Mouse (Mus musculus): ENCODE results near the gene Tead1. TPM values are rescaled to one million over a fixed set of nuclear protein-coding genes. Genes with fewer than 3 reads are reported as not detected.

The Tead1 gene
- total RNA-seq, 1 experiment from 2014 or later: 0.81 TPM

DNA sequence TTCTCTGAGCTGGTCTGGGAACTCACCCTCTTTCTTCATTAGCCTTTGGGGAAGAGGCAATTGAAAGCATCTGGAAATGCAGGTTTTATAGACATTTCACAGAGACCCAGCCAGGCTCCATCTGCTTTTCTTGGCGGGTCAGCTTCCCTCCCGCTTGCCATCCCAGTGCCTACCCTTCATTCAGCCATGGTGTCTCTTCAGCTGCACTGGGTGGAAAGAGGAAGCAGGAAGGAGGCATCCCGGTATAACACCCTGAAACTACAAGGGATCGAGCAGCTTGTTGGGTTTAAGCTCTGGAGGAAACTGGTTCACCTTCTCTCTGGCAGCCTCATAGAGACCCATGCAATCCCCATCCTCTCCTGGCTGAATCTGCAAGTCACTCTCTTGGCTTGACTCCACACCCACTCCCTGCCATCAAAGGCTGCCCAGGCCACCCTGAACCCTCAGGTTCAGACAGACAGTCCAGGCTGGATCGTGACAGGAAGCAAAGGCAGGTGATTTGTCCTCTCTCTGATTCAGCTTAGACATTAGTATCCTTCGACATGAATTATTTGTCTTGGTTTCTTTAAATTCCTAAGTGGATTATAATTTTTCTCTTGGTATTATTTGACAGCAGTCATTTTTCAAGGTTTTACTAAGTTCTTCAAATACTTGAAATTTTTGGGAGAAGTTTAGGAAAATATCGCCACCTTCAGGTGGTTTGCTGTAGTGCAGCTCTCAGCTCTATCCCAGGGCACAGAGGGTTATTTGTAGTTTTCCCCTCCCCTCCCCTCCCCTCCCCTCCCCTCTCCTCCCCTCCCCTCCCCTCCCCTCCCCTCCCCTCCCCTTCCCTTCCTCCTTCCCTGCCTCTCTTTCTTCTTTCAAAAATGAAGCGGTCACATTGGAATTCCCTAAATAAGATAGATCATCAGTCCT lies 189.7 kb downstream of the Tead1 start:
- ATAC-seq (ENCODE audit: extremely low read depth, insufficient number of reproducible peaks, low FRiP score, poor library complexity, severe bottlenecking): no peak

DNA sequence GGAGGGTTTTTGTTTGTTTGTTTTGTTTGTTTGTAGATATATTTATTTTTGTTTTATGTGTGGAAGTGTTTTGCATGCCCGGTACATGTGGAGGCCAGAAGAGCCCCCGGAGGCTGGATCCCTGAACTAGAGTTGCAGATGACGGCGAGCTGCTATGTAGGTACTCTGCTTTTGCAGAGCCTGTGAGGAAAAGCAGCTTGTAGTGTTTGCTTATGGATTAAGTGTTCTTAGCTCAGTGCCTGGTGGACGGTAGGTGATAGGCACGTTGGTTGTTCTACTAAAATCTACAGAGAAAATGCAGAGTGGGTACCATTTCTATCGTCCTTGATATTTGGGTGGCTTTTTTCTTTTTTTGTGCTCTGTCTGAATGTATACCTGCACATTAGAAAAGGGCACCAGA lies 192.6 kb downstream of the Tead1 start:
- ATAC-seq (ENCODE audit: extremely low read depth, insufficient number of reproducible peaks, low FRiP score, poor library complexity, severe bottlenecking): no peak

DNA sequence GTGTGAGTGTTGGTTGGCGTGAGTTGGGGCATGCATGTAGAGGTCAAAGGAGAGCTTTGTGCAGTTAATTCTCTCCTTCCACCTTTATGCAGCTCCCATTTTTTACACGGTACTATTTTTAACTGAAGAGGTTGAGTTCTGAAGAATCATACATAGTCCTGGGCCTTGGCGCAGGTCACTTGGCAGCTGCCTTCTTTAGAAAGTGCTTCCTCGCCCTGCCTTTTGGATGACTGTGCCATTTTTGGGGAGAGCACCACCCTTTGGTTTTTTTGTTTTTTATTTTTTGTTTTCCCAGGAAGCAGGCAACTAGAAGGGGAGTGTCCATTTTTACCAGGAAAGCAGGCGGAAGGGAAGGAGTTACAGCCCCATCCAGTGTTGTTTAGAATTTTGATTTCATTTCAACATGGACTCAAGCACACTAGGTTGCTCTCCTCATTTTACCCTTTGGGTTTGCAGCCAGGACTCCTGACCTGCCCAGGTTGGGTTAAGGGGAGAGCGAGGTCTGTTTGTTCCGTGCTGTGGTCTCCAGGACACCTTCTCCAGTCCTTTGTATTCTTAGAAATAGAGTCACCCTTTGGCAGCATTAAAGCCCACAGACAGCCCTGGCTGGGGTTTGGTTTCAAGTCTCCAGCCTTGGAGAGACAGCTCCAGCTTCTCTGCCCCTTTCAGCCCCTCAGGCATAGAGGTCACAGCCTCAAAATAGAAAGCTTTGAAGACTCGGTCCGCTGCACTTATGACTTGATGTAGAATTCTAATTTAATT lies 193.5 kb downstream of the Tead1 start:
- no peak for ATAC-seq (ENCODE audit: extremely low read depth, insufficient number of reproducible peaks, low FRiP score, poor library complexity, severe bottlenecking)

DNA sequence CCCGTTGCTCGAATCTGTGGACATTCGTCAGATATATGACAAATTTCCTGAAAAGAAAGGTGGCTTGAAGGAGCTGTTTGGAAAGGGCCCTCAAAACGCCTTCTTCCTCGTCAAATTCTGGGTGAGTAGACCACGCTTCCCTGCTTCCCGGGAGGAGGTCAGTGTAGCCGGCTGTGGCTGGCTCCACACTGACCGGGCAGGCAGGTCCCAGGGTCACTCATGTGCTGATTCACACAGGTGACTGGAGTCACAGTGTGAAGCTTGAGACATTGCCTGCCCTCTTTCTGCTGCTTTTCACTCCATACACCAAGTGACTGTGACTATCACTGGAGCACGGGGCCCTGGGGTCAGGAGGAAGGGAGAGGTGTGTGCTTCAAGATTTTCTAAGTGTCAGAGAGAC lies 197.0 kb downstream of the Tead1 start:
- ATAC-seq (ENCODE audit: extremely low read depth, insufficient number of reproducible peaks, low FRiP score, poor library complexity, severe bottlenecking): no peak

DNA sequence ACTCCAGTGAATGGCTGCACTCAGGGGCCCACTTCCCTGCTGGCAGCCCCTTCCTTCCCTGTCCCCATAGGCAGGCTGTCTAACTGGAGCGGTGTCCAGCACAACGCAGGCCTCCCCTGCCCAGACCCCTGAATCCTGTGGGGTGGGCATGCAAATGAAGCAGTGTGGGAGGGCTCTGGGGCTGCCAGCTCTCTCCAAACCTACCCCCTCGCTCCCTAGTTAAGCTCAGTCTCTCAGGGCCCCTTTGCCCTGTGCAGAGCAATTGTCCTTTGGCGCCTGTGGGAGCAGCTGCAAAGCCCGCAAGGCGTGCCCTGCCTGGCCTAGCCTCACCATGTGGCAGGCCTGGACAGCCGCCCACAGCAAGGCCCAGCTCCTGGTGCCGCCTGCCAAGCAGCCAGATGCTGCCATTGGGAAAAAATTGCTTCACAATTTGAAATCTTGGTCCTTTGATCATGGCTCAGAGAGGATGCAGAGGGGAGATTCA lies 204.7 kb downstream of the Tead1 start:
- ATAC-seq (ENCODE audit: extremely low read depth, insufficient number of reproducible peaks, low FRiP score, poor library complexity, severe bottlenecking): no peak

DNA sequence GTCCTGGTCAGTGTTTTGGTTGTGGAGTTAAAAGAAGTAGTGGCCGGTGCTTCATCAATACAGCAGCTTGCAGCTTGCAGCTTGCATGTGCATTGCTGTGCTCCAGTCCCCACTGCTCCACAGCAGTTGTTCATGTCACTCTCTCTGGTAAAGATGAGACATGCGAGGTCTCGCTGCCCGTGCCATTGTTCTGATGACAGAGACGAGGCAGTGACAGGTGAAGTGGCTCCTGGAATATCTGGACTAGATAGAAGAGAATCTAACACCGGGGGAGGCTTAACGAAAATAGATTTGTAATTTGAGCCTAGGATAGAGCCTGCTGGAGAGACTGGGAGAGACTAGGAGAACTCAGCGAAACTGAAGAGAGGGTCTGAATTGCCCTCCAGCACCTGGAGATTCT lies 206.4 kb downstream of the Tead1 start:
- no peak for ATAC-seq (ENCODE audit: extremely low read depth, insufficient number of reproducible peaks, low FRiP score, poor library complexity, severe bottlenecking)

DNA sequence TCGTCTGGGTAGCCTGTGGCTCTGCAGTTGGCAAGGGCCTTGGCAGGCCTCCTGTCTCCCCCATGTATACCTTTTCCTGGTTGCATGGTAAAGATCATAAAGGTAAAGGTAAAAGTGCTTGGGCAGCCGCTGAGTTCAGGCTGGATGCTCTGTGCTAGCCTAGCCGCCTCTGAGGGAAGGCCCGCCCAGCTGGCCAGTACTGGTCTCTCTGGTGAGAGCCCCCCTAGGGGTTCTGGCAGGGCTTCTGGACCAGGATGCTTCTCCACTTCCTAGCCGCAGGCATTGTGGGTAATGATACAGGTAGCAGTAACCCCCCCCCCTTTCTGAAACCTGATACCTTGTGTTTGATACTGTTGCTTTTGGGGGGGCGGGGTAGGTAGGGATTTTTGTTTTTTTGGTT lies 212.8 kb downstream of the Tead1 start:
- no peak for ATAC-seq (ENCODE audit: extremely low read depth, insufficient number of reproducible peaks, low FRiP score, poor library complexity, severe bottlenecking)

DNA sequence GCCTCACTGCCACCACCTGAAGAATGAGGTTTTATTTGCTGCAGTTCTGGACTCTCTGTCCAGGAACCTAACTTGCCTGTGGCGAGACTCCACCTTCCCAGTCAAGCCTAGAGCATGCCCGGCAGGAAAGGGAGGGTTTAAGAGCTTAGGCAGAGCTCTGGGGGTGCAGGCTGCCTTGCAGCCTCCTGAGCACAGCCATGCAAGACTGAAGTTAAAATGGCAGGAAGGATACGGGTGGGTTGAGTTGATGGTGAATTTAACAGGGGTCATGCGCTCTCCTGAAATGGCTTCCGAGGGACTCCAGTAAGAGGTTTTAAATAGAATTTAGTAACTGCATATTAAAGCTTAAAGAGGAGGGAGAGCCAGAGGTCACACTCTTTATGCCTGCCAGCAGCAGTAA lies 213.5 kb downstream of the Tead1 start:
- ATAC-seq (ENCODE audit: extremely low read depth, insufficient number of reproducible peaks, low FRiP score, poor library complexity, severe bottlenecking): no peak

DNA sequence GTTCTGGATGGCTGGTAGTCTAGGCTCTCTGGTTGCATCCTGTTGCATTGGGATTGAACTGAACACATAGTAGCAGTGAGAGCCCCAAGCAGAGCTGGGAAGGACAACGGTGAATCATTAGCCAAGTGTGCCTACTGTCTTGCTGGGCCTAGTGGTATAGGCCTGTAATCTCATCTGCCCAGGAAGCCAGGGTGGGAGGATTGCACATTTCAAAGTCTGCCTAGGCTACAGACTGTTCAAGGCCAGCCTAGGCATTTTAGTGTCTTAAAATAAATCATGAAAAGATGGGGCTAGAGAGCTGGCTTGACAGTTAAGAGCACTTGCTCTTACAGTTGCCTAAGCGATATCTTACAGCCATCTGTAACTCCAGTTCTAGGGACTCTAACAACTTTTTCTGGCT lies 217.2 kb downstream of the Tead1 start:
- no peak for ATAC-seq (ENCODE audit: extremely low read depth, insufficient number of reproducible peaks, low FRiP score, poor library complexity, severe bottlenecking)

DNA sequence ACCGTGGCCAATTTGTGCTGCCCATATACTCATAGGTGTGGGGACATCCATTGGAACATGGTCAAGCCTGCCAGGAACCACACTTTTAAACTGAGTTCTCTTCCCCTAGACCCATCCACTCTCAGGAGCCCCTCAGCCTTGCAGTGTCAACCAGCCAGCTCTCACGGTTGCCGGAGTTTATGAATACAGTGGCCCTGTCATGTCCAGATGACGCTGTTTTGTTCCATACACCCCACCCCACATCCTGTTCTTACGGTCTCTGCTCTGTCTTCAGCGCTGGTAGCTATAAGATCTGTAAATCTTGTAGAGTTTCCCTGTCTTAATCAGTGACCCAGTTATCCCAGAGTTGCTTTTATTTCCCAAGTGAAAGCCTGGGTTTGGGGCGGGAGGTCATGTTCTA lies 222.6 kb downstream of the Tead1 start:
- ATAC-seq (ENCODE audit: extremely low read depth, insufficient number of reproducible peaks, low FRiP score, poor library complexity, severe bottlenecking): no peak

DNA sequence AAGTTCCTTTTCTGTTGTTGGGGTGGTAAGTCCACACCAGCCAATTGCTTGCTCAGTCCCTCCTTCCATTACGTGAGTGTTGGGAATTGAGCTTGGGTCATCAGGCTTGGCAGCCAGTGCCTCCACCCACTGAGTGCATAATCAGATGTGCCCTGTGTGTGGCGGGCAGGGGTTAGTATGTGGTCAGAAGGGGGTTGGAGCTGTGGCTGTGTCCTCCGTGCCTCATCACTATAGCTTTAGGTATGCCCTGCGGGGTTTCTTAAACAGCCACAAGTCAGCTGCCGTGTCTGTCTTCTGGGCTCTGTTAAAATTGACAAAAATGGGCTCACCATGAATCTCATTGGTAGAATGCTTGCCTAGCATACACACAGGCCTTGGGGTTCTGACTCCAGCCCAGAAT lies 227.7 kb downstream of the Tead1 start:
- ATAC-seq (ENCODE audit: extremely low read depth, insufficient number of reproducible peaks, low FRiP score, poor library complexity, severe bottlenecking): no peak

DNA sequence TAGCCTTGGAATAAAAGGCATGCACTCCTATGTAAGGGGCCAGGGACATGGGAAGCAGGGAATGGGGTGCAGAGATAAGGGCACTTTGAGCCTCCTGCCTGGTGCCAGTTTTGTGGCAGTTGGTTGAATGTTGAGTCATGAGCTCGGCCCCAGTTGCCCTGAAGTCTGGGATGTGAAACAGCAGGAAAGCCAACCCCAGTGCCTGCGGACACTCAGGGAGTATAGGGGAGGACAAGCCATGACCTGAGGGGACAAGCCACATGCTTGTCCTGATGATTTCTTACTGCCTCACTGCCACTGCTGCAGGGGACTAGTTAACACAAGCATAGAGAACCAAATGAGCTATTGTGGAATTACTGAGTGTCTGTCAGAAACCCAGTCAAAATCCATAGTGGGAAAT lies 228.3 kb downstream of the Tead1 start:
- ATAC-seq (ENCODE audit: extremely low read depth, insufficient number of reproducible peaks, low FRiP score, poor library complexity, severe bottlenecking): no peak

DNA sequence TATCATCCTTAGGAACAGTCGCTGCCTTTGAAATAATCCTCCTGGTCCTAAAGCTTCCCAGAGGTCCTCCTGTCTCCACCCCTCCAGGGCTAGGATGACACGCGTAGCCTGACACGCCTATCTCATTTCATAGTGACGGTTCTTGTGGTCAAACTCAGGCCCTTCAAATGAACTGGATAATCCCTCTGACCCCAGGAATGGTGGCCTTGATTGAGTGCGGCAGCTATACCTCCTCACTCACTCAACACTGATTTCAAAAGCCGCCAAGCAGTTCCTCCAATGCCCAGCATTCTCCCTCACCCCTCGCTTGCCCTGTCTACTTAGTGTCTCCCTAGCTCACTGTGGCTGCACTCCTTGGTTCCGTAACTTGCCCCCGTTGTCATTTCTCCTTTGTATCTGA lies 230.0 kb downstream of the Tead1 start:
- no peak for ATAC-seq (ENCODE audit: extremely low read depth, insufficient number of reproducible peaks, low FRiP score, poor library complexity, severe bottlenecking)

DNA sequence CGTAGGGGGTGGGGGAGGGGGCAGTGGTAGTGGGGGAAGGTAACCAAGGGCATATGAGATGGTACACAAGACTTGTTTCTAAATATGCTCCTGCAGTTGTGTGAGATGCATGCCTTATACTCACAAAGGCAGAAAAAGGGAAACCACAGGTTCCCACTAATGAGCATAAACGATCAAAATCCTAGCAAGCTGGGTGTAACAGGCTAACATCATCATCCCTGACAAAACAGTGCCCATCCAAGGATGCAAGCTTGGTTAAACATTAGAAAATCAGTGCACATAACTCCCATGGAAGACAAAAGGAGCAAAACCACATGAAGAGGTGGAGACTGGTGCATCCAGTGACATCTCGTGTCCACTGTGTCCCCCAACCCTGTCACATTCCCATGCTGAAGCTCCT lies 233.9 kb downstream of the Tead1 start:
- ATAC-seq (ENCODE audit: extremely low read depth, insufficient number of reproducible peaks, low FRiP score, poor library complexity, severe bottlenecking): no peak

DNA sequence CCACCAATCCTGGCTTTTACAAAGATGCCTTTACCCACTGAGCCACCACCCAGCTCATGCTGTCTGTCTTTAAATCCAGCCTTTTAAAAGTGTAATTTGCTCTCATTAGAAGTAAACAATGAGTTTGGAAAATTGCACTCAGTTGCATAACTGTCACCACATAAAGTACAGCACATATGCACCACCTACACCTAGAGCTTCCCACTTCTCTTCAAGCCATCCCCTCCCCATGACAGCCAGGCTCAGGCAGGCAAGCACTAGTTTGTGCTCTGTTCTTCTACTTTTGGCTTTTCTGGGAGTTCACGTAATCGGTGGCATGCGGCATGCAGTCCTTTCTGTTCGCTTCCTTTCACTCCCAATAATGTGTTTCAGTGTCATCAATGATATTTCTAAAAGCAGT lies 236.5 kb downstream of the Tead1 start:
- ATAC-seq (ENCODE audit: extremely low read depth, insufficient number of reproducible peaks, low FRiP score, poor library complexity, severe bottlenecking): no peak

DNA sequence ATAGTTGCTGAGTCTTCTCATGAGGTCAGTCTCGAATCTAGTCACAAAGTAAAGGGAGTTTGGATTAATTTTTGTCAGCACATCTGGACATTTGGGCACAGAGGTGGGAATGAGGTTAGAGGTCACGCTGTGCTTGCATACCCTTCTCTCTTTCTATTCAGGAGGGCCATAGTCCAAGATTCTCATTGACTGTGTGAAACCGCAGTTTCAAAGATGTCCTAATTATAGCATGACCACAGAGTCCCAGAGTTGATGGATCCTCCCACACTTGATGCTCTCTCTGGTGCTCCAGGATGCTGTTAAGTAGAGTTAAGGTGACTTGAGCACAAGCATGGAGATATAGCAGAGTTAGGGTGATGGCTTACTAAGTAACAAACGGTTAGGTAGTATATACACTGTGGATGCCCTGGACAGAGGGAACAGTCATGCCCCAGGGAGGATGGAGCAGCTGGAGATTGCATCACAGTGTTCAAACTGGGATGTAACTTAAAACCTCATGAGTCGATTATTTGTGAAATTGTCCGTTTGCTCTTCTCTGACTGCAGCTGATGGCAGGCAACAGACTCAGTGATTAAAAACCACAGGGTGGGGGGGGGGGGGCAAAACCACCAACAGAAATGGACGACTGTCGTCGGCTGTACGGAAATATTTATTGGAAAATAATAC lies 238.6 kb downstream of the Tead1 start:
- no peak for ATAC-seq (ENCODE audit: extremely low read depth, insufficient number of reproducible peaks, low FRiP score, poor library complexity, severe bottlenecking)

DNA sequence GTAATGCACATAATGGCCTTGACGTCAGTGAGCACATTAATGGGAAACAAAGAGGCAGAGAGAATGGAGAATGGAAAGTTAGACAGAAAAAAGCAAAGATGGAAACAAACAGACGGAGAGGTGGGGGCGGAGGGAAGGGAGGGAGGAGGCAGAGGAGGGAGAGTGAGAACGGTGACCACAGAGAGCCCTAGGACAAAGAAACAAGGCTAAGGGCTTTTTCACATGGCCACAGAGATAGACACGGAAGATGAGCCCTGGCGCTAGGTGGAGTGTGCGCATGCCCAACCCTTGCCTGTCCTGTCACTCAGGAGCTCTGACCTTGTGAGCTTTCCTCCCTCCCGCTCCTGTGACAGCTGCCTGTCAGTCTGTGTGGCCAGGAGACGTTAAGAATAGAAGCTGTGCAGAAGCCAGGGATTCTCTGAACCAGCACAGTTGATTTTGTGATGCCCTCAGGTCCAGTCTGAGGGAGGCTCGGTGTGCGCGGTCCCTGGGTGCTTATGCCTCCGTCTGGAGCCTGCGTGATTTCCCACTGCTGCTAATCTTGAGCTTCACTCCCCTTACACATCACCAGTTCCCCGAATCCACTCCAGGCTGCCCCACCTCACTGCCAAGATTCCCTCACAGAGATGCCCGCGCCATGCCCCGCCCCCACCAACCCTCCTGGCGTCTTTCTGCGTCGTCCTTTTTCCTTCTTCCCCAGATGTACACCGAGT lies 239.3 kb downstream of the Tead1 start:
- no peak for ATAC-seq (ENCODE audit: extremely low read depth, insufficient number of reproducible peaks, low FRiP score, poor library complexity, severe bottlenecking)

DNA sequence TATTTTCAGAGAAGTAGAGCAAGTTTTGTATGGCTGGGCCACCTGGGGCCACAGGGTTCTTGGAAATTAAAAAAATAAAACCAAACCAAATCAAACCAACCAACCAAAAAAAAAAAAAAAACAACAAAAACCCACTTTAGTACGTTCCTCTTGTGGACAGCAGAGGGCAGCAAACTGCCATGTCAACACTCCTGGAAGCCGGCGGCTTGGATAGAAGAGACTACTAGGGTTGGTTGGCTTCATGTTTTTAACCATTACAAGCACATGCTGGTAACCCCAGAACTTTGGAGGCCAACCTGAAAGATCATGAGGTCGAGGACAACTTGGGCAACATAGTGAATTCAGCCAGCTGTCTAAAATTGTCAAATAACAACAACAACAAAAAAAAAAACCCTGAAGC lies 240.7 kb downstream of the Tead1 start:
- ATAC-seq (ENCODE audit: extremely low read depth, insufficient number of reproducible peaks, low FRiP score, poor library complexity, severe bottlenecking): no peak; the same call in 1 of the 2 replicates

DNA sequence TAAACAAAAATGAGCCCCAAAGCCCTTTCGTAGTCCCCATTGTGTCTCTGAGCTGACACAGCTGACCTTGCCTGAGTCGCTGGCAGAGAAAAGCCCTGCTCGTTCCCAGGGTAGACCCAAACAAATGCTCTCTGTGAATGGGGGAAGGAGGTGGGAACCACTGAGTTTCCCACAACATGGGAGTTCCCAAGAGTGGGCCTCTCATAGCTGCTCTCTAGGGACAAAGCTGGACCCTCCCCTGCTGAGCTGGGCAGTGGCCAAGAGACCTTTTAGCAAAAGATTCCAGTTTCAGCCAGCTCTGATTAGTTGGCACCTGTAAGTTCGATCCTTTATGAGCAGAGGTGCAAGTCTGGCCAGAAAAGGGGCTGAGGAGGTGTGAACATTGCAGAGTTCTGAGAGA lies 243.7 kb downstream of the Tead1 start:
- no peak for ATAC-seq (ENCODE audit: extremely low read depth, insufficient number of reproducible peaks, low FRiP score, poor library complexity, severe bottlenecking)
